Mouse (Mus musculus): ENCODE results near the gene Rabl3. TPM values are rescaled to one million over a fixed set of nuclear protein-coding genes. Genes with fewer than 3 reads are reported as not detected.

The Rabl3 gene
- total and polyA plus RNA-seq, 3 experiments: 7.3 to 13.5 TPM; not detected in 1

DNA sequence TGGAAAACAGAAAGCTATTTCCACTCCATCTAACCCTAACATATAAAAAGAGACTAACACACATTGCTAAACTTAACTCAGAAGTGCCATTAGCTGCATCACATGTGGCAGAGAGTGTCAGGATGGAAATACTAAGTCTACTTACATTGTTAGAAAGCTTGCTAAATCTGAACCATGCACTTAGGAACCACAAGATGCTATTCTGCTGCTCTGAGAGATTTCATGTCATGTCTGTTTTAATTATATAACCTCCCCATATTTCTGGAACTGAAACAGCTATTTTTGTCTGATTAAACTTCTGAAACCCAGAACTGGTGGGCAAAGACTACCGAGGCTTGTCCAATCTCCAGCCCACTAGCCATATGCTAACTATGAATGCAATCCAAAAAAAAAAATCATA is 7.6 kb upstream of the Rabl3 start:
- TF ChIP-seq TCF12 (IDR thresholded peaks at IDR 0.05; ENCODE audit: low read depth, low read length) (no peak), USF2 (IDR thresholded peaks at IDR 0.05; ENCODE audit: borderline replicate concordance in 1 of 2, insufficient read depth in 1 of 2, low read depth in 1 of 2, low read length in 2 of 2) (no peak), MXI1 (IDR thresholded peaks at IDR 0.05; ENCODE audit: low read depth, low read length) (no peak), UBTF (IDR thresholded peaks at IDR 0.05; ENCODE audit: borderline replicate concordance, insufficient read depth, low read depth, low read length) (no peak), MAZ (IDR thresholded peaks at IDR 0.05; ENCODE audit: low read depth, low read length) (no peak), JUND (IDR thresholded peaks at IDR 0.05; ENCODE audit: low read depth, low read length) (no peak), SMC3 (IDR thresholded peaks at IDR 0.05; ENCODE audit: low read depth, low read length) (no peak), USF1 (IDR thresholded peaks at IDR 0.05; ENCODE audit: low read depth, low read length) (no peak), RAD21 (IDR thresholded peaks at IDR 0.05; ENCODE audit: low read depth, low read length) (no peak), GATA1 (IDR thresholded peaks at IDR 0.05; ENCODE audit: low read depth, low read length) (no peak), MAX (IDR thresholded peaks at IDR 0.05; ENCODE audit: low read length) (no peak)
- Histone ChIP-seq H3K36me3 (ENCODE audit: control insufficient read depth in 1 of 2, insufficient read depth in 2 of 2, low read length in 2 of 2) (peaks cover 14 to 34% of the 10 kb centered on the region in 2 experiments), H3K4me3 (ENCODE audit: control insufficient read depth in 1 of 2, insufficient read depth in 1 of 2, low read depth in 2 of 2, low read length in 2 of 2) (no peak overlapping the region), H3K9me3 (replicated peaks; ENCODE audit: insufficient read depth, low read length) (no peaks in the 10 kb centered on the region), H3K79me2 (ENCODE audit: control insufficient read depth, insufficient read depth, low read length, poor library complexity) (peaks cover 48% of the 10 kb centered on the region), H3K4me1 (ENCODE audit: control insufficient read depth in 1 of 2, insufficient read depth in 2 of 2, low read length in 2 of 2) (peaks cover 8 to 20% of the 10 kb centered on the region in 2 experiments), H3K27ac (ENCODE audit: control insufficient read depth, low read depth, low read length) (no peak overlapping the region), H3K9ac (ENCODE audit: control insufficient read depth, low read depth, low read length, poor library complexity, severe bottlenecking) (no peak overlapping the region), H3K27me3 (ENCODE audit: control insufficient read depth in 1 of 2, insufficient read depth in 2 of 2, low read length in 2 of 2) (no peaks in the 10 kb centered on the region)
- DNase-seq (ENCODE audit: low read depth, low spot score): no peak

DNA sequence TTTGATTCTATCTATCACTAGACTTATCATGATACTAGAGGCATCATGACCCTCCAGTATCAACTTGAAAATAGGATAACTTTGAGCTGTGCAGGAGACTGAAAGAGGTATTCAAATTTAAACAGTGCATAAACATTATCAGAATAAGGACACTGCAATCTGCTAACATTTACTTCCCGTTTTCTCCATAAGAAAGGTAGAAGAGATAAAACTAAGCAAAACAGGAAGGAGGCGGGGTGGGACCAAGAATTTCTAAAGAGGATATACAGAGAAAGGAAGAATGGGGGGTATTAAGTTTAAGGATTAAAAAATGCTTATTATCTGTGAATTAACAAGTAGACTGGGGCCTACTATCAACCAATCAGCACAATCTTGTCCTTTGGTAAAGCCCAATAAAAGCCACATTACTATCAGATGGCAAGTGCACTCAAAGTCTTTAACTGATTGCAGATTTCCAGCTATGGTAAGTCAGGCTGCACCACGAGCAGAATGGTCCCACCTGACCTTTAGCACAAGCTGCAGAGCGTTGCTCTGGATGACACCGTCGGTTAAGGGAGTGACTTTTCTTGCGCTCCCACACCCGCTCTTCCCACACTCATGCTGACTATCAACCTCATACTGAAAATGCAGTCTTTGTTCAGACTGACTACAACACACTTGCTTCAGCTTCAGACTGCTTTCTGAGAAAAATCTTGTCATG is 6.2 kb upstream of the Rabl3 start:
- H3K4me3 ChIP-seq (ENCODE audit: control insufficient read depth in 1 of 2, insufficient read depth in 1 of 2, low read depth in 2 of 2, low read length in 2 of 2): peak overlapping the region; percentile 4 to 35; a peak in 3 of 4 replicates
- H3K27me3 ChIP-seq (ENCODE audit: control insufficient read depth in 1 of 2, insufficient read depth in 2 of 2, low read length in 2 of 2): no peaks in the 10 kb centered on the region
- no peaks in the 10 kb centered on the region for H3K9me3 ChIP-seq (replicated peaks; ENCODE audit: insufficient read depth, low read length)
- peak overlapping the region; percentile 95 for H3K27ac ChIP-seq (ENCODE audit: control insufficient read depth, low read depth, low read length)
- H3K79me2 ChIP-seq (ENCODE audit: control insufficient read depth, insufficient read depth, low read length, poor library complexity): peaks cover 53% of the 10 kb centered on the region
- peak overlapping the region; percentile 41 for H3K9ac ChIP-seq (ENCODE audit: control insufficient read depth, low read depth, low read length, poor library complexity, severe bottlenecking)
- peaks cover 8 to 24% of the 10 kb centered on the region in 2 experiments for H3K4me1 ChIP-seq (ENCODE audit: control insufficient read depth in 1 of 2, insufficient read depth in 2 of 2, low read length in 2 of 2)
- peaks cover 8 to 42% of the 10 kb centered on the region in 2 experiments for H3K36me3 ChIP-seq (ENCODE audit: control insufficient read depth in 1 of 2, insufficient read depth in 2 of 2, low read length in 2 of 2)
- peak; percentile 86 for DNase-seq (ENCODE audit: low read depth, low spot score)
- TF ChIP-seq JUND (IDR thresholded peaks at IDR 0.05; ENCODE audit: low read depth, low read length) (no peak), POLR2A (IDR thresholded peaks at IDR 0.05; ENCODE audit: control insufficient read depth in 1 of 2, insufficient read depth in 1 of 2, low read depth in 1 of 2, low read length in 2 of 2, poor library complexity in 1 of 2) (no peak), RCOR1 (IDR thresholded peaks at IDR 0.05; ENCODE audit: low read depth, low read length) (peak; percentile 69), TAL1 (IDR thresholded peaks at IDR 0.05; ENCODE audit: low read length) (peak; percentile 47), TCF12 (IDR thresholded peaks at IDR 0.05; ENCODE audit: low read depth, low read length) (peak; percentile 57; the same call in 1 of the 2 replicates), RAD21 (IDR thresholded peaks at IDR 0.05; ENCODE audit: low read depth, low read length) (no peak), UBTF (IDR thresholded peaks at IDR 0.05; ENCODE audit: borderline replicate concordance, insufficient read depth, low read depth, low read length) (no peak), BHLHE40 (IDR thresholded peaks at IDR 0.05; ENCODE audit: borderline replicate concordance, low read depth, low read length) (no peak), ZMIZ1 (IDR thresholded peaks at IDR 0.05; ENCODE audit: low read depth, low read length) (no peak), CHD1 (IDR thresholded peaks at IDR 0.05; ENCODE audit: low read depth, low read length) (no peak), ZKSCAN1 (IDR thresholded peaks at IDR 0.05; ENCODE audit: low read depth, low read length) (no peak), GABPA (IDR thresholded peaks at IDR 0.05; ENCODE audit: low read depth, low read length) (no peak), MAFK (IDR thresholded peaks at IDR 0.05; ENCODE audit: borderline replicate concordance, low read depth, low read length) (no peak), SMC3 (IDR thresholded peaks at IDR 0.05; ENCODE audit: low read depth, low read length) (no peak), MYC (IDR thresholded peaks at IDR 0.05; ENCODE audit: low read depth, low read length) (peak; percentile 18; the same call in 1 of the 2 replicates), MYB (IDR thresholded peaks at IDR 0.05; ENCODE audit: low read depth, low read length) (no peak), MAZ (IDR thresholded peaks at IDR 0.05; ENCODE audit: low read depth, low read length) (no peak), TBP (IDR thresholded peaks at IDR 0.05; ENCODE audit: low read depth, low read length) (no peak), ELF1 (IDR thresholded peaks at IDR 0.05; ENCODE audit: low read depth, low read length) (peak; percentile 72; the same call in 1 of the 2 replicates), ZNF384 (IDR thresholded peaks at IDR 0.05; ENCODE audit: low read depth, low read length) (no peak), NRF1 (IDR thresholded peaks at IDR 0.05; ENCODE audit: insufficient read depth, low read depth, low read length, poor library complexity, severe bottlenecking) (no peak), GATA1 (IDR thresholded peaks at IDR 0.05; ENCODE audit: low read depth, low read length) (peak; percentile 75), NELFE (IDR thresholded peaks at IDR 0.05; ENCODE audit: low read depth, low read length) (no peak), CTCF (IDR thresholded peaks at IDR 0.05 in 2 of 3, conservative IDR thresholded peaks at IDR 0.05 in 1 of 3; ENCODE audit: control insufficient read depth in 1 of 3, insufficient read depth in 1 of 3, low read depth in 2 of 3, low read length in 3 of 3, poor library complexity in 1 of 3, severe bottlenecking in 1 of 3) (no peak), KAT2A (conservative IDR thresholded peaks at IDR 0.05; ENCODE audit: low read depth, low read length) (no peak), USF1 (IDR thresholded peaks at IDR 0.05; ENCODE audit: low read depth, low read length) (no peak)

Measured in MEL (cell line).